Mouse (Mus musculus): Measurements from ENCODE around the gene Tmbim7. TPM values are rescaled to one million over a fixed set of nuclear protein-coding genes. Genes with fewer than 3 reads are reported as not detected.
"Not testable (repeated sequence)": the region's sequence is repeated elsewhere in the genome, so short reads cannot be mapped to it uniquely, and the experiment has no call there.

Tmbim7 gene
- polyA plus RNA-seq, 1 experiment from 2014 or later = not detected

- no peak overlapping the region for H3K9ac ChIP-seq (ENCODE audit: low read depth, low read length)
- no peak overlapping the region for H3K4me3 ChIP-seq (ENCODE audit: low read depth, low read length)
- no peaks in the 10 kb centered on the region for H3K9me3 ChIP-seq (ENCODE audit: control insufficient read depth, low read length)
- H3K36me3 ChIP-seq (ENCODE audit: control insufficient read depth, insufficient read depth, low read length) = no peaks in the 10 kb centered on the region
- H3K27me3 ChIP-seq (ENCODE audit: control insufficient read depth, insufficient read depth, low read length) = no peaks in the 10 kb centered on the region
- H3K4me1 ChIP-seq (replicated peaks; ENCODE audit: control insufficient read depth, insufficient read depth, low read length) = no peaks in the 10 kb centered on the region
- no peak overlapping the region for H3K27ac ChIP-seq (ENCODE audit: low read depth, low read length)
- DNase-seq (ENCODE audit: low spot score) = no peak
- ATAC-seq (ENCODE audit: low FRiP score) = no peak
- WGBS = 87% methylated on average over 5 of the region's 5 CpGs
- H3K4me2 ChIP-seq (replicated peaks; ENCODE audit: low read depth, low read length) = no peak overlapping the region
Measured at GRCm38 (mm10) chr5:3651621-3652020, 640 bp downstream of the Tmbim7 start.

- H3K36me3 ChIP-seq (ENCODE audit: control insufficient read depth, insufficient read depth, low read length); H3K27ac ChIP-seq (ENCODE audit: low read depth, low read length); H3K9ac ChIP-seq (ENCODE audit: low read depth, low read length); H3K4me1 ChIP-seq (replicated peaks; ENCODE audit: control insufficient read depth, insufficient read depth, low read length); H3K9me3 ChIP-seq (ENCODE audit: control insufficient read depth, low read length); H3K4me3 ChIP-seq (ENCODE audit: low read depth, low read length); H3K27me3 ChIP-seq (ENCODE audit: control insufficient read depth, insufficient read depth, low read length); H3K4me2 ChIP-seq (replicated peaks; ENCODE audit: low read depth, low read length); DNase-seq (ENCODE audit: low spot score); ATAC-seq (ENCODE audit: low FRiP score): not testable (repeated sequence)
- 95% methylated on average over 14 of the region's 25 CpGs for WGBS
Measured at GRCm38 (mm10) chr5:3652903-3653575, 2.1 kb downstream of the Tmbim7 start.

GRCm38 (mm10) chr5:3653801-3654200 is 2.8 kb downstream of the Tmbim7 start:
- Histone ChIP-seq H3K9ac (ENCODE audit: low read depth, low read length) (no peak overlapping the region), H3K4me3 (ENCODE audit: low read depth, low read length) (no peak overlapping the region), H3K36me3 (ENCODE audit: control insufficient read depth, insufficient read depth, low read length) (no peaks in the 10 kb centered on the region), H3K4me1 (replicated peaks; ENCODE audit: control insufficient read depth, insufficient read depth, low read length) (no peaks in the 10 kb centered on the region), H3K27ac (ENCODE audit: low read depth, low read length) (no peak overlapping the region), H3K9me3 (ENCODE audit: control insufficient read depth, low read length) (no peaks in the 10 kb centered on the region), H3K4me2 (replicated peaks; ENCODE audit: low read depth, low read length) (no peak overlapping the region), H3K27me3 (ENCODE audit: control insufficient read depth, insufficient read depth, low read length) (no peaks in the 10 kb centered on the region)
- DNase-seq (ENCODE audit: low spot score) = no peak
- WGBS = 92% methylated on average over 4 of the region's 4 CpGs
- no peak for ATAC-seq (ENCODE audit: low FRiP score)

GRCm38 (mm10) chr5:3657085-3657484 is 6.1 kb downstream of the Tmbim7 start, which contains the start of gene Gatad1:
TSS of gene Gatad1 (minus strand) at chr5:3657185.
- Histone ChIP-seq H3K9me3 (ENCODE audit: control insufficient read depth, low read length) (no peaks in the 10 kb centered on the region), H3K9ac (ENCODE audit: low read depth, low read length) (no peak within 1 kb of the TSS), H3K36me3 (ENCODE audit: control insufficient read depth, insufficient read depth, low read length) (no peaks in the 10 kb centered on the region), H3K4me3 (ENCODE audit: low read depth, low read length) (no peak within 1 kb of the TSS), H3K4me2 (replicated peaks; ENCODE audit: low read depth, low read length) (no peak within 1 kb of the TSS), H3K27ac (ENCODE audit: low read depth, low read length) (no peak within 1 kb of the TSS), H3K4me1 (replicated peaks; ENCODE audit: control insufficient read depth, insufficient read depth, low read length) (no peaks in the 10 kb centered on the region), H3K27me3 (ENCODE audit: control insufficient read depth, insufficient read depth, low read length) (no peaks in the 10 kb centered on the region)
- no peak for ATAC-seq (ENCODE audit: low FRiP score)
- 79% methylated on average over 5 of the region's 5 CpGs for WGBS
- no peak for DNase-seq (ENCODE audit: low spot score)

GRCm38 (mm10) chr5:3665225-3665624 is 14.2 kb downstream of the Tmbim7 start:
- Histone ChIP-seq H3K9me3 (ENCODE audit: control insufficient read depth, low read length) (no peaks in the 10 kb centered on the region), H3K4me3 (ENCODE audit: low read depth, low read length) (no peak overlapping the region), H3K4me2 (replicated peaks; ENCODE audit: low read depth, low read length) (no peak overlapping the region), H3K27me3 (ENCODE audit: control insufficient read depth, insufficient read depth, low read length) (no peaks in the 10 kb centered on the region), H3K36me3 (ENCODE audit: control insufficient read depth, insufficient read depth, low read length) (no peaks in the 10 kb centered on the region), H3K27ac (ENCODE audit: low read depth, low read length) (no peak overlapping the region), H3K4me1 (replicated peaks; ENCODE audit: control insufficient read depth, insufficient read depth, low read length) (no peaks in the 10 kb centered on the region), H3K9ac (ENCODE audit: low read depth, low read length) (no peak overlapping the region)
- DNase-seq (ENCODE audit: low spot score) (no peak), ATAC-seq (ENCODE audit: low FRiP score) (no peak)
- WGBS = 85% methylated on average over 2 of the region's 2 CpGs

GRCm38 (mm10) chr5:3666585-3666984 is 15.6 kb downstream of the Tmbim7 start:
- no peak overlapping the region for H3K4me3 ChIP-seq (ENCODE audit: low read depth, low read length)
- H3K27ac ChIP-seq (ENCODE audit: low read depth, low read length) = no peak overlapping the region
- DNase-seq (ENCODE audit: low spot score) (no peak), ATAC-seq (ENCODE audit: low FRiP score) (no peak)
- no peak overlapping the region for H3K9ac ChIP-seq (ENCODE audit: low read depth, low read length)
- H3K4me2 ChIP-seq (replicated peaks; ENCODE audit: low read depth, low read length) = no peak overlapping the region
- H3K9me3 ChIP-seq (ENCODE audit: control insufficient read depth, low read length) = no peaks in the 10 kb centered on the region
- 89% methylated on average over 12 of the region's 12 CpGs for WGBS
- H3K27me3 ChIP-seq (ENCODE audit: control insufficient read depth, insufficient read depth, low read length) = no peaks in the 10 kb centered on the region
- H3K4me1 ChIP-seq (replicated peaks; ENCODE audit: control insufficient read depth, insufficient read depth, low read length) = no peaks in the 10 kb centered on the region
- H3K36me3 ChIP-seq (ENCODE audit: control insufficient read depth, insufficient read depth, low read length) = no peaks in the 10 kb centered on the region

- DNase-seq (ENCODE audit: low spot score) (no peak), ATAC-seq (ENCODE audit: low FRiP score) (no peak)
- H3K27ac ChIP-seq (ENCODE audit: low read depth, low read length) = no peak overlapping the region
- H3K4me1 ChIP-seq (replicated peaks; ENCODE audit: control insufficient read depth, insufficient read depth, low read length) = no peaks in the 10 kb centered on the region
- no peaks in the 10 kb centered on the region for H3K9me3 ChIP-seq (ENCODE audit: control insufficient read depth, low read length)
- H3K27me3 ChIP-seq (ENCODE audit: control insufficient read depth, insufficient read depth, low read length) = no peaks in the 10 kb centered on the region
- H3K9ac ChIP-seq (ENCODE audit: low read depth, low read length) = no peak overlapping the region
- no peak overlapping the region for H3K4me2 ChIP-seq (replicated peaks; ENCODE audit: low read depth, low read length)
- WGBS = 92% methylated on average over 6 of the region's 6 CpGs
- no peaks in the 10 kb centered on the region for H3K36me3 ChIP-seq (ENCODE audit: control insufficient read depth, insufficient read depth, low read length)
- H3K4me3 ChIP-seq (ENCODE audit: low read depth, low read length) = no peak overlapping the region
Measured at GRCm38 (mm10) chr5:3669938-3670554, 19.1 kb downstream of the Tmbim7 start.

- Histone ChIP-seq H3K9ac (ENCODE audit: low read depth, low read length) (no peak overlapping the region), H3K36me3 (ENCODE audit: control insufficient read depth, insufficient read depth, low read length) (0 out of 2 replicates have a peak, but pooled peaks cover 3% of the 10 kb centered on the region), H3K27me3 (ENCODE audit: control insufficient read depth, insufficient read depth, low read length) (no peaks in the 10 kb centered on the region), H3K4me3 (ENCODE audit: low read depth, low read length) (no peak overlapping the region), H3K4me1 (replicated peaks; ENCODE audit: control insufficient read depth, insufficient read depth, low read length) (no peaks in the 10 kb centered on the region), H3K4me2 (replicated peaks; ENCODE audit: low read depth, low read length) (no peak overlapping the region), H3K9me3 (ENCODE audit: control insufficient read depth, low read length) (no peaks in the 10 kb centered on the region), H3K27ac (ENCODE audit: low read depth, low read length) (no peak overlapping the region)
- DNase-seq (ENCODE audit: low spot score) (no peak), ATAC-seq (ENCODE audit: low FRiP score) (no peak)
- WGBS = 93% methylated on average over 8 of the region's 8 CpGs
Measured at GRCm38 (mm10) chr5:3688298-3688697, 37.3 kb downstream of the Tmbim7 start.

GRCm38 (mm10) chr5:3691283-3691682 is 40.3 kb downstream of the Tmbim7 start:
- H3K4me2 ChIP-seq (replicated peaks; ENCODE audit: low read depth, low read length) = no peak overlapping the region
- no peak overlapping the region for H3K4me3 ChIP-seq (ENCODE audit: low read depth, low read length)
- no peaks in the 10 kb centered on the region for H3K4me1 ChIP-seq (replicated peaks; ENCODE audit: control insufficient read depth, insufficient read depth, low read length)
- no peaks in the 10 kb centered on the region for H3K27me3 ChIP-seq (ENCODE audit: control insufficient read depth, insufficient read depth, low read length)
- no peak overlapping the region for H3K9ac ChIP-seq (ENCODE audit: low read depth, low read length)
- ATAC-seq (ENCODE audit: low FRiP score) (no peak), DNase-seq (ENCODE audit: low spot score) (no peak)
- H3K36me3 ChIP-seq (ENCODE audit: control insufficient read depth, insufficient read depth, low read length) = 0 out of 2 replicates have a peak, but pooled peaks cover 3% of the 10 kb centered on the region
- H3K27ac ChIP-seq (ENCODE audit: low read depth, low read length) = no peak overlapping the region
- H3K9me3 ChIP-seq (ENCODE audit: control insufficient read depth, low read length) = no peaks in the 10 kb centered on the region
- 95% methylated on average over 3 of the region's 3 CpGs for WGBS
